Mouse (Mus musculus) granulocyte monocyte progenitor cell, adult 5-6 weeks (primary cell): ENCODE data around the gene Prpf4. TPM values are rescaled to one million over a fixed set of nuclear protein-coding genes. Genes with fewer than 3 reads are reported as not detected.

Experiments
- ATAC-seq: replicated peaks from 2 replicates; pipeline ENCODE4 v1.8.0; 2016; ENCODE audit warnings: mild to moderate bottlenecking, moderate TSS enrichment, inconsistent platforms; ENCODE audit not compliant: poor library complexity, severe bottlenecking
- total RNA-seq, 2 experiments: library from RNA; stranded (forward) in 1 of 2; stranded (reverse) in 1 of 2; fragments of 200-712, 200-1000 nt in 1 of 2; fragments of >200 nt in 1 of 2; fragmentation: Nextera tagmentation in 1 of 2; gene quantifications; 2 replicates each; pipeline ENCODE4 v1.2.3; 2014 to 2017

The Prpf4 gene
- total RNA-seq, 2 experiments from 2014 or later, result 17.6 to 20.1 TPM

- 0 out of 2 replicates have a peak, but pooled peaks have one; percentile 12 for ATAC-seq
These were observed 25.6 kb downstream of the Prpf4 start for GRCm38 (mm10) chr4:62433939-62434870.

DNA sequence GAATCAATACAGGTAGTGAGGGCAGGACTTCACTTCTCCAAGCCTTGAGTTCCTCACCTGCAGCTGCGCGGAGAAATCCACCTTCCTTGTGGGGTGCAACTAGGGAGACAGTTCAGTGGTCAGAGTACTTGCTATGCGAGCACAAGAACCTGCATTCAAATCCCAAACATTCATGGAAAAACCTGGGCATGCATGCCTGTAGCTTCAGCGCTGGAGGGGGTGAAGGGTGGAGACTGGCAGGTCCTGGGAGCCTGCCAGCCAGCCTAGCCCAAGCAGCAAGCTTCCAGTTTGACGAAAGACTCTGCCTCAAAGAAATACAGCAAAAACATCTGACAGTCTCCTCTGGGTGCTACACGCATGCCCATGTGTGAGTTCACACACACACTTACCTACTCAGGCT, 26.5 kb downstream of the Prpf4 start, which contains the start of gene Rnf183:
Rnf183 (minus strand) TSS at position 172 of the 400 bp plus-strand sequence.
- ATAC-seq, result no peak

DNA sequence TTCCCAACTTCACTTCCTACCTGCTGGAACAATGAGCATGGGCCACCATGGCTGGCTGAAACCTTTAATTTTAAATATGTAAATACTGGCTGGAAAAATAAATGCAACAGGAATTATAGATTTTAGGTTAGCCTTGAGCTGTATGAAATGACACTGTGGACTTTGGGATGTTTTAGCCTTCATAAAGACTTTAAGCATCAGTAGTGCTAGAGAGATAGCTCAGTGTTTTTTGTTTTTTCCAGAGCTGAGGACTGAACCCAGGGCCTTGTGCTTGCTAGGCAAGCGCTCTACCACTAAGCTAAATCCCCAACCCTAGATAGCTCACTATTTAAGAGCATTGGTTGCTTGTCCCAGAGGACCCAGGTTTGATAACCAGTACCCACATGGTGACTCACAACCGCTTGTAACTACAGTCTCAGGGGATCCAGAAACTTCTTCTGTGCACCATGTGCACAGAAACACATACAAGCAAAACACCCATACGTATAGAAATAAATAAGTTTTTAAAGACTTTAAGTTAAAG, 28.7 kb downstream of the Prpf4 start:
- ATAC-seq, result no peak

DNA sequence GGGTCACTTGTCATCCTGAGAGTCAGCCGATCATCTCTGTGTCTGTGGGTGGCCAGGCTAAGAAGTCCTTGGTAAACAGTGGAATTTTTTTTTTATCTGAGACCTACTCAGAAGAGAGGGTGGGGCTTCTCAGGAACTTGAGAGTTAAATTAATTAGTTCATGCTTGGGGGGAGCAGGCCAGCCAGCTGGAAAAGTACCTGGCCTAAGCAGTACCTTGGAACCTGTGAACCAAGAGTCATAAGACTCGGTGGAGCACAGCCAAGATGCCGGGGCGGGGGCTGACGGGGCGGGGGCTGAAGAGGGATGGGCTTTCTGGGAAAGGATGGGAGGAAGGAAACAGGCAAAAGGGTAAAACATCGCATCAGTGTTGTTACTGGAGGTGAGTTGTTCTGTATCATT, 29.3 kb downstream of the Prpf4 start:
- ATAC-seq, result no peak

DNA sequence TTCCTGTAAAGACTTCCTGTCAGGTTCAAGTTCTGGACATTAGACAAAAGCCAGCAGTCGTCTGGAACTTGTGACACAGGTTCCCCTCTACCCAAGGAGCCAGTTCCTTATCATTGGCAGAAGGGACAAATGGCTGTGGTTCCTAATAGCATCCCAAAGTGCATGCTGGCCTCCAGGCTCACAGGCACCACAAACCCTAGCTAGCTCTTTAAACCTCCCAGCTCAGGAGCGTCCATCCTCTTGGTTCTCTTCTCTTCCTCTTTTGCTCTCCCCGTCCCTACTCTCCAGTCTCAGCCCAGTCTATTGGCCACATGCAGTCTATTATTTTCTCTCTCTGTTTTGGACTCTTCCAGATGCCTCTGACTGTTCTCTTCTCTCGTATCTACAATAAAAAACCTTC, 31.2 kb downstream of the Prpf4 start:
- ATAC-seq, result peak; percentile 82

DNA sequence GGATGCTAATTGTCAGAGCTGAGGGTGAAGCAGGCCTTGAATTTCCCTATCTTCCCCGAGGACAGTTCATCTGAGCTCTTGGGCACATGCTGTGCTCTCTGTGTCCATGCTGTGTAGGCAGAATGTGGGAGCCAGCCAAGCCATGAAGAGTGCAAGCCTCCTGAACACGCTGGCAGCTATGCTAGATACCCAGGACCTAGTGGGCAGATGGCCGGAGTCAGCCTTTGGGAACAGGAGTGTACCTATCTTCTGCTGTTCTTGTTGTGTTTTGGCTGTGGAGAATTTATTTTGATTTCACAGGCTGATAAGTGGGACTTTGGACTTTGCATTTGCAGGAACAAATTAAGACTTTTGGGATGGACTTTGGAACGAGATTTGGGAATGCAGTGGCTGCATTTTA, 31.9 kb downstream of the Prpf4 start:
- ATAC-seq, result no peak

DNA sequence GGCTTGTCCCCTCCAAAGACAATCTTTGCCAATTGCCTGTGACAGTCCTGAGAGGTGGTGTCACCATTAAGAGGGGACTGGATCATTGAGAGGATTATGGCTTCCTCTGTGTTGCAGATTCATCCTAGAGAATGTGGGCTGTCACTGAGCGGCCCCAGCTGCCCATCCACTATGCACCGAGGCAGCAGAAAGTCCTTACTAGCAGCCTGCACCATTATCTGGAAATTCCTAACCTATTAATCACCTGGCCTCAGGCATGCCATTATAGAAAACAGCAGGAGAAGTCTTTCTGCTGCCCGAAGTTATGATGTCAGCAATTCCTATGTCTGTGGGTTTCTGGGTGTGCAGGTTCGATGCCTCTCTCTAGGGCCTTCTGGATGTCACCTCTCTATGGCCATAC, 32.4 kb downstream of the Prpf4 start:
- no peak for ATAC-seq

GRCm38 (mm10) chr4:62454995-62455394, 46.4 kb downstream of the Prpf4 start:
- ATAC-seq, result peak; percentile 69

DNA sequence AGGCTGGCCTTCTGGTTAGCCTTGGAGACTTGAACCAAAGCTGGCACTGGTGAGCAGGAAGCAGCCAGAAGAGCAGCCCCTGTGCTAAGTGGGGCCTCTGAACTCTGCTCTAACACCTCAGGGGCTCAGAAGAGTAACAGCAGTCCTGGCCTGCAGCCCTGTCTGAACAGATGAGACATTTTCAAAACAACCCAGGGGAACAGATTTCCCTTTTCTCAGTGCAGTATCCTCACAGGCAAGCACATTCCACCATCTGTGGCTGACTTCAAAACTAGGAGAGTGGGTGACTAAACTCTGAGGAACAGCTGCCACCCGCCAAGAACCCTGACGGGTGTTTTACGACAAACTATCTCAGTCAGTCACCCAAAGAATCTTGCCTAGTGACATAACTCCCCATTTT, 50.5 kb downstream of the Prpf4 start:
- no peak for ATAC-seq

DNA sequence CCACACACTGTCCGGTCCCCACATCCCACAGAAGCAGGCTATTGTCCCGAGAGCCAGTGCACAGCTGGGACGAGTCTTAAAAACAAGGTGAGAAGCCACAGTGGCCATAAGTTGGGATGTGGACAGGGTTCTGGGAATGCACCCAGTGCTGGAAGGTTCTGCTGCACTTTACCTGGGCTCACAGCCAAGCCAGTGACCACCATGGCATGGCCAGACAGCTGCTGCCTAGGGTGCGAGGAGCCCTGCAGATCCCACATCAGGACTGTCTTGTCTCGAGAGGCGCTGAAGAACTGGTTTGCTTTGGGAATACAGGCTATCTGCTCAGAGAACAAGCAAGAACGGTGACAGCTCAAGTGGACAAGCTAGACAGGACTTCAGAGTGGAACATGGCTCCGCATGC, 51.8 kb downstream of the Prpf4 start:
- no peak for ATAC-seq

- ATAC-seq, result no peak
These were observed 54.5 kb downstream of the Prpf4 start for GRCm38 (mm10) chr4:62463124-62463523.

GRCm38 (mm10) chr4:62468158-62468557, 59.6 kb downstream of the Prpf4 start:
- no peak for ATAC-seq

- peak; percentile 100 for ATAC-seq
These were observed 62.0 kb downstream of the Prpf4 start, which contains the start of gene Wdr31 for GRCm38 (mm10) chr4:62470598-62471051. Gene Wdr31 (minus strand): TSS chr4:62470896.

GRCm38 (mm10) chr4:62472071-62472470, 63.5 kb downstream of the Prpf4 start:
- no peak for ATAC-seq

- ATAC-seq, result no peak
These were observed 66.5 kb downstream of the Prpf4 start for GRCm38 (mm10) chr4:62475131-62475530.

- ATAC-seq, result no peak
These were observed 67.2 kb downstream of the Prpf4 start for GRCm38 (mm10) chr4:62475793-62476192.

Other genes with a start within 250 kb of the Prpf4 start
- 0.64 TPM in 1 of 2 replicates, not detected in the other for gene Zfp37, start 177.8 kb upstream of the Prpf4 start, total RNA-seq (2014; fragmentation: Nextera tagmentation)
- not detected in 2 replicates for gene Zfp37, start 177.8 kb upstream of the Prpf4 start, total RNA-seq (2017)
- 36.4 and 39.4 TPM in 2 replicates for gene Slc31a2, start 146.2 kb upstream of the Prpf4 start, total RNA-seq (2014; fragmentation: Nextera tagmentation)
- gene Slc31a2, start 146.2 kb upstream of the Prpf4 start, total RNA-seq (2017), result 18.7 and 19.4 TPM in 2 replicates
- gene Fkbp15, start 48.2 kb upstream of the Prpf4 start, total RNA-seq (2014; fragmentation: Nextera tagmentation), result 31.5 and 36.8 TPM in 2 replicates
- gene Fkbp15, start 48.2 kb upstream of the Prpf4 start, total RNA-seq (2017), result 47.4 and 54.9 TPM in 2 replicates
- 22.5 and 24.8 TPM in 2 replicates for gene Slc31a1, start 48.1 kb upstream of the Prpf4 start, total RNA-seq (2014; fragmentation: Nextera tagmentation)
- gene Slc31a1, start 48.1 kb upstream of the Prpf4 start, total RNA-seq (2017), result 19.8 and 23.7 TPM in 2 replicates
- gene Cdc26, start 155 bp upstream of the Prpf4 start, total RNA-seq (2014; fragmentation: Nextera tagmentation), result 150 and 151 TPM in 2 replicates
- 103 and 127 TPM in 2 replicates for gene Cdc26, start 155 bp upstream of the Prpf4 start, total RNA-seq (2017)
- not detected in 2 replicates for gene Rnf183, start 26.5 kb downstream of the Prpf4 start, total RNA-seq (2014; fragmentation: Nextera tagmentation)
- not detected in 2 replicates for gene Rnf183, start 26.5 kb downstream of the Prpf4 start, total RNA-seq (2017)
- gene Wdr31, start 62.1 kb downstream of the Prpf4 start, total RNA-seq (2014; fragmentation: Nextera tagmentation), result 1.2 and 2.4 TPM in 2 replicates
- gene Wdr31, start 62.1 kb downstream of the Prpf4 start, total RNA-seq (2017), result 1.5 and 2.0 TPM in 2 replicates
- not detected in 2 replicates for gene Bspry, start 71.3 kb downstream of the Prpf4 start, total RNA-seq (2014; fragmentation: Nextera tagmentation)
- gene Bspry, start 71.3 kb downstream of the Prpf4 start, total RNA-seq (2017), result 0.43 TPM in 1 of 2 replicates, not detected in the other
- 0.23 and 4.2 TPM in 2 replicates for gene Hdhd3, start 94.7 kb downstream of the Prpf4 start, total RNA-seq (2014; fragmentation: Nextera tagmentation)
- gene Hdhd3, start 94.7 kb downstream of the Prpf4 start, total RNA-seq (2017), result 0.43 TPM in 1 of 2 replicates, not detected in the other
- gene Alad, start 111.1 kb downstream of the Prpf4 start, total RNA-seq (2014; fragmentation: Nextera tagmentation), result 25.4 and 34.6 TPM in 2 replicates
- gene Alad, start 111.1 kb downstream of the Prpf4 start, total RNA-seq (2017), result 14.8 and 16.3 TPM in 2 replicates
- 63.7 and 69.6 TPM in 2 replicates for gene Pole3, start 116.3 kb downstream of the Prpf4 start, total RNA-seq (2014; fragmentation: Nextera tagmentation)
- 72.0 and 76.7 TPM in 2 replicates for gene Pole3, start 116.3 kb downstream of the Prpf4 start, total RNA-seq (2017)
- not detected in 2 replicates for gene 4933430I17Rik, start 116.6 kb downstream of the Prpf4 start, total RNA-seq (2014; fragmentation: Nextera tagmentation)
- 0.72 TPM in 1 of 2 replicates, not detected in the other for gene 4933430I17Rik, start 116.6 kb downstream of the Prpf4 start, total RNA-seq (2017)
- gene Rgs3, start 151.1 kb downstream of the Prpf4 start, total RNA-seq (2014; fragmentation: Nextera tagmentation), result 6.5 and 17.4 TPM in 2 replicates
- 5.2 and 11.3 TPM in 2 replicates for gene Rgs3, start 151.1 kb downstream of the Prpf4 start, total RNA-seq (2017)